In genomic region chr9:123851062-123851712, GRCm38 (mm10) we compare ENCODE assay signal across 7 mouse cellular contexts. TPM values are rescaled to one million over a fixed set of nuclear protein-coding genes. Genes with fewer than 3 reads are reported as not detected.
A peak's percentile ranks its signal among the peaks of the same experiment; 100 is the strongest.
DNase-seq lines count a peak whose midpoint lies in the region; ATAC-seq and TF ChIP-seq lines count a peak whose summit lies in the region.

No protein-coding gene starts in this region.

- peaks cover 0 to 17% of the 10 kb centered on the region in 2 experiments; a peak in 2 of 4 replicates for H3K36me3 ChIP-seq in MEL (ENCODE audit: control insufficient read depth in 1 of 2, insufficient read depth in 2 of 2, low read length in 2 of 2)

- peak overlapping the region; percentile 68 to 93 for H3K4me3 ChIP-seq in MEL (ENCODE audit: control insufficient read depth in 1 of 2, insufficient read depth in 1 of 2, low read depth in 2 of 2, low read length in 2 of 2)

- intact Hi-C loops in heart, postnatal 14 days (cut with DNase I) = no loop called here

- peaks cover 3 to 18% of the 10 kb centered on the region in 2 experiments for H3K4me1 ChIP-seq in MEL (ENCODE audit: control insufficient read depth in 1 of 2, insufficient read depth in 2 of 2, low read length in 2 of 2)

- H3K9ac ChIP-seq in MEL (ENCODE audit: control insufficient read depth, low read depth, low read length, poor library complexity, severe bottlenecking) = peak overlapping the region; percentile 95

- TF ChIP-seq RAD21 in MEL (IDR thresholded peaks at IDR 0.05; ENCODE audit: low read depth, low read length) = no peak

- peak; percentile 71 for ATAC-seq in erythroblast, adult 5-6 weeks (replicated peaks; ENCODE audit: low FRiP score, poor library complexity, severe bottlenecking)

- no peaks in the 10 kb centered on the region for H3K27me3 ChIP-seq in MEL (ENCODE audit: control insufficient read depth in 1 of 2, insufficient read depth in 2 of 2, low read length in 2 of 2)

- no peak for TF ChIP-seq EP300 in MEL (IDR thresholded peaks at IDR 0.05; ENCODE audit: low read depth in 1 of 2, low read length in 2 of 2)

- peaks cover 2% of the 10 kb centered on the region; the same call in 1 of the 2 replicates for H3K79me2 ChIP-seq in MEL (ENCODE audit: control insufficient read depth, insufficient read depth, low read length, poor library complexity)

- H3K27ac ChIP-seq in MEL (ENCODE audit: control insufficient read depth, low read depth, low read length) = peak overlapping the region; percentile 79

- no peak for TF ChIP-seq CTCF in MEL (IDR thresholded peaks at IDR 0.05 in 2 of 3, conservative IDR thresholded peaks at IDR 0.05 in 1 of 3; ENCODE audit: control insufficient read depth in 1 of 3, insufficient read depth in 1 of 3, low read depth in 2 of 3, low read length in 3 of 3, poor library complexity in 1 of 3, severe bottlenecking in 1 of 3)

- H3K9me3 ChIP-seq in MEL (replicated peaks; ENCODE audit: insufficient read depth, low read length) = no peaks in the 10 kb centered on the region

- DNase-seq in MEL (ENCODE audit: low read depth, low spot score) = peak; percentile 92
- peak; percentile 73 for DNase-seq in adrenal gland, postnatal 10 days
- DNase-seq in heart, postnatal 14 days = peak; percentile 61 to 71
- peak; percentile 65 to 74 for DNase-seq in kidney, postnatal 4 days
- peak; percentile 73 for DNase-seq in lung, postnatal 25 days (ENCODE audit: low spot score)
- DNase-seq in skeletal muscle tissue, adult 2 months (ENCODE audit: low read depth, low spot score) = peak; percentile 81

- TF ChIP-seq POLR2A in MEL (IDR thresholded peaks at IDR 0.05; ENCODE audit: control insufficient read depth in 1 of 2, insufficient read depth in 1 of 2, low read depth in 1 of 2, low read length in 2 of 2, poor library complexity in 1 of 2) = peak; percentile 41 to 51

TF ChIP-seq in MEL, 35 proteins besides CTCF, POLR2A, EP300 and RAD21:
- TF ChIP-seq NELFE (IDR thresholded peaks at IDR 0.05; ENCODE audit: low read depth, low read length) (peak; percentile 48), USF2 (IDR thresholded peaks at IDR 0.05; ENCODE audit: borderline replicate concordance in 1 of 2, insufficient read depth in 1 of 2, low read depth in 1 of 2, low read length in 2 of 2) (no peak), TBP (IDR thresholded peaks at IDR 0.05; ENCODE audit: low read depth, low read length) (no peak), SIN3A (IDR thresholded peaks at IDR 0.05; ENCODE audit: low read length) (peak; percentile 57; the same call in 1 of the 2 replicates), ELF1 (IDR thresholded peaks at IDR 0.05; ENCODE audit: low read depth, low read length) (no peak), MXI1 (IDR thresholded peaks at IDR 0.05; ENCODE audit: low read depth, low read length) (peak; percentile 54; the same call in 1 of the 2 replicates), MAZ (IDR thresholded peaks at IDR 0.05; ENCODE audit: low read depth, low read length) (0 out of 2 replicates have a peak, but pooled peaks have one; percentile 49), CHD2 (IDR thresholded peaks at IDR 0.05; ENCODE audit: low read length) (peak; percentile 26; the same call in 1 of the 2 replicates), MAX (IDR thresholded peaks at IDR 0.05; ENCODE audit: low read length) (no peak; the same call in 1 of the 2 replicates), GATA1 (IDR thresholded peaks at IDR 0.05; ENCODE audit: low read depth, low read length) (no peak)

RNA-seq across cellular contexts. Expression of gene Fyco1, which starts 0.5 kb away (rescaled TPM):
- 1.2 and 1.6 TPM in 2 replicates for total RNA-seq in MEL (2012; rRNA removed)
- 1 to 10 TPM in 1 of 2 experiments, not detected in 1; 2.7 TPM for polyA plus RNA-seq in MEL (2012; ENCODE audit: insufficient read depth in 1 of 2, insufficient read length in 2 of 2, low read depth in 1 of 2, low replicate concordance in 2 of 2, missing spikeins in 1 of 2)
- total RNA-seq in adrenal gland, postnatal 10 days (2021) = 10 to 100 TPM; 42.6 to 60.7 TPM
- 10.9 and 12.3 TPM in 2 replicates for total RNA-seq in erythroblast, adult 5-6 weeks (2015; ENCODE audit: low replicate concordance)
- total RNA-seq in erythroblast, adult 5-6 weeks (2017; ENCODE audit: low replicate concordance) = 6.5 and 9.1 TPM in 2 replicates
- total RNA-seq in heart, postnatal 14 days (2021) = 100 to 1,000 TPM; 250 to 267 TPM

RNA-seq across cellular contexts. Expression of gene Xcr1, which starts 10.6 kb away (rescaled TPM):
- not detected in 2 replicates for total RNA-seq in MEL (2012; rRNA removed)
- under 1 TPM in 1 of 2 experiments, not detected in 1; 0.01 TPM for polyA plus RNA-seq in MEL (2012; ENCODE audit: insufficient read depth in 1 of 2, insufficient read length in 2 of 2, low read depth in 1 of 2, low replicate concordance in 2 of 2, missing spikeins in 1 of 2)
- total RNA-seq in adrenal gland, postnatal 10 days (2021) = under 1 TPM; 0.15 to 0.27 TPM
- not detected in 2 replicates for total RNA-seq in erythroblast, adult 5-6 weeks (2015; ENCODE audit: low replicate concordance)
- 0.70 TPM in 1 of 2 replicates, not detected in the other for total RNA-seq in erythroblast, adult 5-6 weeks (2017; ENCODE audit: low replicate concordance)
- under 1 TPM in 1 of 2 experiments, not detected in 1; 0.05 TPM for total RNA-seq in heart, postnatal 14 days (2021)

RNA-seq across cellular contexts. Expression of gene Cxcr6, which starts 44.9 kb away (rescaled TPM):
- total RNA-seq in MEL (2012; rRNA removed) = not detected in 2 replicates
- under 1 TPM in 1 of 2 experiments, not detected in 1; 0.04 TPM for polyA plus RNA-seq in MEL (2012; ENCODE audit: insufficient read depth in 1 of 2, insufficient read length in 2 of 2, low read depth in 1 of 2, low replicate concordance in 2 of 2, missing spikeins in 1 of 2)
- total RNA-seq in adrenal gland, postnatal 10 days (2021) = under 1 TPM; 0.30 to 0.54 TPM
- total RNA-seq in erythroblast, adult 5-6 weeks (2015; ENCODE audit: low replicate concordance) = 1.3 TPM in 1 of 2 replicates, not detected in the other
- total RNA-seq in erythroblast, adult 5-6 weeks (2017; ENCODE audit: low replicate concordance) = 0.77 and 1.3 TPM in 2 replicates
- total RNA-seq in heart, postnatal 14 days (2021) = under 1 TPM in 1 of 2 experiments, not detected in 1; 0.20 TPM

Comparison
In these comparisons a context has a peak if more than half of its experiments do, and no peak if none do; other contexts are left out.
1. Peak in every context shown above with its lines: DNase-seq, ATAC-seq, H3K4me3 ChIP-seq and H3K27ac ChIP-seq.
2. RNA of gene Fyco1, which starts 0.5 kb away (total RNA-seq): 250 to 267 TPM in heart, postnatal 14 days; 42.6 to 60.7 TPM in adrenal gland, postnatal 10 days, 6.5 to 12.3 TPM in erythroblast, adult 5-6 weeks and 1.2 to 1.6 TPM in MEL; every median in the first group is over 4 times any median in the second.